Mouse (Mus musculus): ENCODE measurements around the gene Trpm2.
"Not testable (repeated sequence)": the region's sequence is repeated elsewhere in the genome, so short reads cannot be mapped to it uniquely, and the experiment has no call there.

Trpm2 gene

DNA sequence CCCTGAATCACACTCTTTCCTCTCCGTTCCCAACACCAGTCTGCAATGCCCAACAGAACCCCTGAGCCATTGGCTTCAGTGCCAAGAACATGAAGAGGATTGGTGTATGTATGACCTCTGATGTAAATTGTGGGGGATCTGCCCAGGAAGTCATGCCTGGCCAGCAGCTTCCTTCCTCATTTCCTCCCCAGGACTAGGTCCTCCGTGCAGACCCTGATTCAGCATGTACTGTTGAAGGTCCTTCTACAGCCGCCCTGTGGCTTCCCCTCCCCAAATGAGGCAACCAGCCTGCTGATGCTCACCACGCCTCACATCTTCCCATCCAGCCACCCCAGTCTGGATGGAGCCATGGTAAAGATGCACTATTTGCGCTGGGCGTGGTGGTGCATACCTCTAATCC lies at the start of gene Trpm2:
TSS of gene Trpm2 (minus strand) at position 83 of the 400 bp plus-strand sequence.
- no peak for DNase-seq (ENCODE audit: extremely low spot score, low read depth, low spot score)

DNA sequence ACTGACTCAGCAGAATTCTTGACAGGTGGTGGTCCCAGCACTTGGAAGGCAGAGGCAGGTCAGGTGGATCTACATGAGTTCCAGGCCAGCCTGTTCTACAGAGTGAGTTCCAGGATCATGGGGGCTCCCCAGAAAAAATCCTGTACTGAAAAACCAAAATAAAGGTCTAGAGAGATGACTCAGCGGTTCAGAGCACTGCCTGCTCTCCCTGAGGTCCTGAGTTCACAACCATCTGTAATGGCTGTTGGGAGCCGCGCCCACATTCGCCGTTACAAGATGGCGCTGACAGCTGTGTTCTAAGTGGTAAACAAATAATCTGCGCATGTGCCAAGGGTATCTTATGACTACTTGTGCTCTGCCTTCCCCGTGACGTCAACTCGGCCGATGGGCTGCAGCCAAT lies 49.6 kb upstream of the Trpm2 start:
- not testable (repeated sequence) for DNase-seq (ENCODE audit: extremely low spot score, low read depth, low spot score)

DNA sequence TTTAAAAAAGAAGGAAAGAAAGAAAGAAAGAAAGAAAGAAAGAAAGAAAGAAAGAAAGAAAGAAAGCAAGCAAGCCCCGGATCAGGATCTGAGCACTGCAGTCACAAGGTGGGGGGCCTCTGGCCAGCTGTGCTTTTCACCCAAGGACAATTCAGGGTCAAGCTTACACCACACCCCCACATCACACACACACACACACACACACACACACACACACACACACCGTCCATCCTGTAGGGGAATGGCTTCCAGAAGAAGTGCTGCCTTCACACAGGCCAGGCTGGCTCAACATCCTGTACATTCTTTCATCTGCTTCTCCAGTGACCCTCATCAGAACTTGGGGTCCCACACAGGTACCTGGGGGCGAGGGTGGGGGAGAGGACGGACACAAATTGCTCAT lies 48.9 kb upstream of the Trpm2 start:
- no peak for DNase-seq (ENCODE audit: extremely low spot score, low read depth, low spot score)

DNA sequence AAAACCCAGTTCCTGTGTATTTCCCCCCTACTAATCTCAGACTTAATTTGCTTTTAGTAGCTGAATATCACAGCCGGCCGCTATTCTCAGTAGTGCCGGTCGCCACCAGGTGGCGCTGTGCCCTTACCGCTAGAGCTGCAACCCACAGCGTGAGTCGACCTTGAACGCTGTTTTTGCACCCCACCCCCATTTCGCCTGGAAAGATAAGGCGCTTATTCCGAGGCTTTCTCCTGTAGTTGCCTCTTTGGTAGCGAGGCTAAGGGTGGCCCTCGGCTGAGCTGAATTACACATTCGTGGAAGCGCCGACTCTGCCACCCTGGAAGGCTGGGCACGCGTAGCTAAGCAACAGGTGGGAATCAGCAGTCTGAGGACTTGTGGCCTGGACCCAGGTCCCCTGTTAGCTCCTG lies 48.4 kb upstream of the Trpm2 start:
- DNase-seq (ENCODE audit: extremely low spot score, low read depth, low spot score), result peak; percentile 73

DNA sequence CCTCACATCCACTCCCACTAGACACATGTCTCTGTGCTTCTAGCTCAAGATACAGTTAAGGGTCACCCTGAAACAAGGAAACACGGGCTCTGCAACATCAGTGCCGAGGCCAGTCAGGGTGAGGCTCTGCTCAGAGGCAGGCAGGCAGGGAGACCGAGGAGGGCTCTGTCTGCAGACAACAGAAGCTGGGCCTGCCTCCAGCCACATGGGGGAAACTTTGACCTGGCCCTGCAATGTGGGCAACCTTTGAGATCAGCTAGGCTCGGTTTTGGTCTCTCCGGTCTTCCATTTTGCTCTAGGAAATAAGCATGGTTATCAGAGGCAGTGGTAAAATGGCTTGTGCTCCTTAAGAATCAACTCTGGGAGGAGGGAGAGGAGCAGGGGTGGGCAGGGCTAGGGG lies 46.0 kb upstream of the Trpm2 start:
- no peak for DNase-seq (ENCODE audit: extremely low spot score, low read depth, low spot score)

DNA sequence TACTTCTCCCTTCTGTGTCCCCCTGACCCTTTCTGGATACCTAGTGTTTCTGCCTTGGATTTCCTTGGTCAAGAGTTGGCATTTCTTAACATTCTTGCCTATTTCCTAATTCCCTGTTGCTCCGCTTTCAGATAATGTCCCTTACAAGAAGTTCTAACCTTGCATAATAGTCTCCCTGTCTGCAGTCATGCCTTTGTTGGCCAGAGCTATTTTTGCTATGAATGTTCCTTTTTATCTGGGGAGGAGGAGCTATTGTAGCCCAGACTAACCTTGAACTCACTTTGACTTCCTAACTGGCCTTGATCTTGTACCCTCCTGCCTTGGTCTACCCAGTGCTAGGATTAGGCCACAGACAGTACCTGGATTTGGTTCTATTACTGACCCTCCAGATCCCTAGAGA lies 45.1 kb upstream of the Trpm2 start:
- no peak for DNase-seq (ENCODE audit: extremely low spot score, low read depth, low spot score)

DNA sequence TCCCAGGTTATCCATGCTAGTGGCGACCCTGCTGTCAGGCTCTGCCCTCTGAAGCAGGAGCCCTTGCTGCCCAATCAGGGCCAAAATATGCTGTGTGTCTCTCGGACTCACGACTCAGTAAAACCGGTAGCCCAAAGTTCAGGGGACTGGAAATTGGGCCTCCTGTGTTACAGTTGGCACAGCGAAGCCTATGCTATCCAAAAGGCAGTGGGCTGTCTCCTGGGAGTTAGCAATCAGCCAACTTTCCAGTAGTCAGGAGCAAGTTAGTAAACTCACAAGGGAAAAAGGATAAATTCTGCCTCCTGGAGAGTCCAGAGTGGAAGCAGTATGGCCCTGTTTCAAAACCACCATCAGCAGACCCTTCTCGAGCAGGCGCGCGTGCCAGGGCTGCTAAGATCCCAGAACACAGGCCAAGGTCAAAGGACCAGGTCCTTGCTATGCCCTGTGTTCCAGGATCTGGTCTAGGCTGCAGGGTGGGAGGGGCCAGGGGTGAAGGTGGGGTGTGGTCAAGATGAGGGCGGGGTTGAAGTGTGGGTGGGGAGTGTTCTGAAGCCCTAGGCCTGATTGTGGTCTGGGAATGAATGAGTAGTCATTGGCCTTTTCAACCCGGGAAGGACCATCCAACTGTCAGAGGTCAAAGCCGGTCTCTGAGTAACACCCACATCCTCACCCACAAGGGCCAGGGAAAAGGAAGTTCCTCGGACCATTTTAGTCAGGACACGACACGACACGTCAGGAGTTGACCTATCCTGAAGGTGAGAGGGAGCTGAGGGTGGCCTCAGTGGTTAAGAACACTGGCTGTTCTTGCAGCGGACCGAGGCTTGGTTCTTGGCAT lies 42.5 kb upstream of the Trpm2 start:
- no peak for DNase-seq (ENCODE audit: extremely low spot score, low read depth, low spot score)

DNA sequence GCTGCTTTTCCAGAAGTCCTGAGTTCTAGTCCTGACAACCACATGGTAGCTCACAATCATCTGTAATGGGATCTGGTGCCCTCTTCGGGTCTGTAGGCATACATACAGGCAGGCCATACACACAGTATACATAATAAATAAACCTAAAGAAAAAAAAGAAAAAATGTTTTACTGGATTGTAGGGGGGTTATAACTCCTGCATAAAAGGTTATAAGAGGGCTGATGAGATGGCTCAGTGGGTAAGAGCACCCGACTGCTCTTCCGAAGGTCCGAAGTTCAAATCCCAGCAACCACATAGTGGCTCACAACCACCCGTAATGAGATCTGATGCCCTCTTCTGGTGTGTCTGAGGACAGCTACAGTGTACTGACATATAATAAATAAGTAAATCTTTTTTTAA lies 40.8 kb upstream of the Trpm2 start:
- DNase-seq (ENCODE audit: extremely low spot score, low read depth, low spot score), result not testable (repeated sequence)

DNA sequence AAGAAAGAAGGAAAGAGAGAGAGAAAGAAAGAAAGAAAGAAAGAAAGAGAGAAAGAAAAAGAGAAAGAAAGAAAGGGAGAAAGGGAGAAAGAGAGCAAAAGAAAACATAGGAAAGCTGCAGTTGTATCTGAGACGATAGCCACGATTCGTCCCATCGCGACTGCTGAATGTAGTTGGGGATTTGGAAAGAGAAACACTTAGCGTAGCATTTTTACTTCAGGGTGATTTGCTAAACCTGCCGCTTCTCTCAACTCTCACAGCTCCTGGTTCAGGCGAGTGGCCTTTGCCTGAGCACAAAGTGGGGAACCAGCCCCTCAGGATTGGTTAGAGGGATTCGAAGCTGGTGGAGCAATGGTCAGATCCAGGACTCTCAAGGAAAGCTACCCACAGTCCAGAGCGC lies 40.0 kb upstream of the Trpm2 start:
- peak; percentile 6 for DNase-seq (ENCODE audit: extremely low spot score, low read depth, low spot score)

DNA sequence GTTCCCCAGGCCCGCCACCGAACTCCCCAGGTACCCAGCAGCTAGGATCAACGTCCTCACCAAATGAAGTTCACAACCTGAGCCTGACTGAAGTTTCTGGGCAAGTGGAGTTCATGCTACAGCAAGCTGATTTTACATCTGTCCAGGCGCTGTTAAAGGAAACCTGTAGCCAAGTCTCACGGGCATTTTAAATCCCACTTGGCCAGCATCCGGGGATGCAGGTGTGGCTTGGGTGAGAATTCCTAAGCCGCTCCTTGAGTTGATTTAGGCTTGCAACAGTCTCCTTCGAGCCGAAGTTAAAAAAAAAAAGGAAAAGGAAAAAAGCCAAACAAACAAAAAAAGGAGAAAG lies 39.6 kb upstream of the Trpm2 start, which contains the start of gene Pfkl:
TSS of gene Pfkl (minus strand) at position 139 of the 349 bp plus-strand sequence.
- peak; percentile 57 for DNase-seq (ENCODE audit: extremely low spot score, low read depth, low spot score)

DNA sequence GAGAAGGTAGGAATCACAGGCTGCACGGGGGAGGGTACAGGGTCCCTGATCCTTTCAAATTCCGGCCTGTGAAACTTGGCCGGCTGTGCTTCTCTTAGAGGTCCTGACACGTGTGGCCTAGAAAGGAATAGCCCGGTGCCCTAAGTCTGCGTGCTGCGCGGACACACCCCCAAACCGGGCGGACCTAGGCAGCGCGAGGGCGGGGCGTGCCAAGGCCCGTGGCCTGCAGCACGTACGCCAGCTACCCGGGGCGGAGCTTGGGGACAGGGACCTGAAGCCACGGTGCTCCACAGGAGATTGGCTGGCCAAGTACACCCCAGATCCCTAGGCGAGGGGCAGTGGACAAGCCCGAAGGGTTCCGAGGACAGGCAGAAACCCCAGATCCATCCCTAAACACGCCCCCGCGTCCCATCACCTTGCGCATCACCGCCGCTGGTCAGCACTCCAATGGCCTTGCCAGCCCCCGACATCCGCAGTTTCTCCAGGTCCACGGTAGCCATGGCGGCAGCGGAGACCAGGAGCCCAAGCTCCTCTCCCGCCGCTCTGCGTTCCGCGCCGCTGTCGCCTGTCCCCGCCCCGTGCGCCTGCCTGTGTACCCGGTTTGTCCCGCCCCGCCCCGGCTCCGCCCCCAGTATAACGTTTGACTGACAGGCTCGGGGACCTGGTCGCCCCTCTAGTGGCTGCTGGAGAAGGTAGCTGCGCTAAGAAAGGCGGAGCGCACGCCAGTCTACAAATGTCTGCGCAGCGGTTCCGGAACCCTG lies 39.0 kb upstream of the Trpm2 start:
- peak; percentile 64 for DNase-seq (ENCODE audit: extremely low spot score, low read depth, low spot score)

DNA sequence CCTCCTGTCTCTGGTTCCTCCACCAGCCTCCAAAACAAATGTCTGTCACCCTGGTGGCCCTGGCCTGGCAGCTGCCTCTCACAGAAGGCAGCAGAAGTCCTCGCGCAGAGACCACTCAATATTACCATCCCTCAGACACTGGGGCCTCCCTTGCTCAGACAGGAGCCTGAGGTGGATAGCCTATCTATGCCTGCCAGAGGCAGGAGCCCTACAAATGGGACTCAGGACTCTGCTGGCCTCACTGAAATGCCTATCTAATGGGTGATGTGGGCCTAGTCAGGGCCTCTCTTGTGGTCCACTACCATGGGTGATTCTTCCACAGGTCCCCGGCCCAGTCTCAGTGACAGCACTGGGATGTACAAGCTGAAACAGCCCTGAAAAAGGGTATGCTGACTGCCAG lies 37.8 kb upstream of the Trpm2 start:
- no peak for DNase-seq (ENCODE audit: extremely low spot score, low read depth, low spot score)

DNA sequence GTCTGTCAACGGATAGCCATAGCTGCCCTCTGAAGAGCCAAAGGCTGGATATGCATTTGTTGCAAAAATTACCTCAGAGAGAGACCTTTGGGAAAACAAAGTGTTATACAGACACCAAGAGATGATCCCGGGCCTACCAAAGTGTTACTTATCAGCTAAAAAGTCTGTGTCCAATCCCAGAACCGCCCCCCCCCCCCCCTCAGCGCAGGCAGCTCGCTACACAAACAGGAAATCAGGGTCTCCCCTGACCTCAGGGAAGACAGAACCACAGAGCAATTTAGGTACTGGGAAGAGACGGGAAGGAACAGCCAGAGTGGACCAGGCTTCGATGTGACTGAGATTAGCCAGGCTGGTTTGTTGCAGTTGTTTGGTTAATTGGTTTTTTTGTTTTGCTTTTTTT lies 36.8 kb upstream of the Trpm2 start:
- no peak for DNase-seq (ENCODE audit: extremely low spot score, low read depth, low spot score)

DNA sequence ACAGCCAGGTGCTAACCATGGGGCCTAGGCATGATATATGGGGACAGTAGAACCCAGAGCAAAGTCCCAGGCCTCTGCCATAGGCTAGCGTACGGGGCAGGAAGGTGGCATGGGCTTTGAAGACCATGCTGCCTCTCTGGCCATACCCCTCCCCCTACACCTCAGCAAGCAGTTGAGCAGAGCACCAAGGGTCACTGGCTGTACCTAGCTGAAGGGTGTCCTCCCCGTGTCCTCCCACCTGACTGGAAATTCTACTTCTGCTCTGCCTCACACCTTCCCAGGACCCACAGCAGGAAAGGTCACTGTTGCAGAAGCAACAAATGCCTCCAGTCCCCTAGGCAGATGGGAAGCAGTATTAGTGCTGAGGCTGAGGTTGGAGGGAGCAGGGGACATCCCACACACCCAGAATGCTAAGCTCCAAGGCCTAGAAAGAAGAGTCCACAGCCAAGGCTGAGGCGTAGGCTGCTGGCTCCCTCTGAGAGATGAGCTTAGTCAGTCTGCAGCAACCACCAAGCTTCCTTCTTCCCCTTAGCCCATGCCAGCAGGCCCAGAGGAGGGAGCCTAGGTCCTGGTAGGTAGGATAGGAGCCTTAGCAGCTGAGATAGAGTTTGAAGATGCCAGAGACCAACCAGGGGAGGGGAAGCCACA lies 35.6 kb upstream of the Trpm2 start:
- no peak for DNase-seq (ENCODE audit: extremely low spot score, low read depth, low spot score)

DNA sequence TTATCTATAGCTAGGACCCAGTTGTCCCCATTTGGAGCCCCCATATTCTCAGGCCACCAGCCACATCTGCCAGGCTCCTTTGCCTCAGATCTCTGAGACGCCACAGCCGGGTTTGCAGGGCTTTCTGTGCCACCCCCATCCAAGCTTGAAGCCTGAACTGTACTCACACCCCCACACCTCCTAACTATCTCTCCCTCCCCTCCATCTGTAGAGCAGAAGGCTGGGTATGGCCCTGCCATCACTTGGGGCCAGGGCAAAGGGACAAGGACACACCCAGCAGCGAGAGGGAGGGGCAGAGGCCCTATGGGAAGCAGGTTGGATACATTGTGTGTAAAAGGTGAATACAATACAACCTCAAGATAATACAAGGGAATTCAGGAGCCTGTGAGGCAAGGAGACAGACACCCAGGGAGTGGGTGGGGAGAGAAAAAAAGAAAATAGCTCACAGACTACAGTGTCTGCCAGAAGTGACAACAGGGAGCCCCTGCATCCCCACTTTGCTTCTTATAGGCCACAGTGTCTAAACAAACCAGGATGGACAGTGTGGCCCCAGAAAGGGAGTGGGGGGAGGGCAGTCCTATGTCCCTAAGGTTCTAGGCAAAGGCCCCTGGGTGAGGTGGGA lies 34.2 kb upstream of the Trpm2 start:
- no peak for DNase-seq (ENCODE audit: extremely low spot score, low read depth, low spot score)

DNA sequence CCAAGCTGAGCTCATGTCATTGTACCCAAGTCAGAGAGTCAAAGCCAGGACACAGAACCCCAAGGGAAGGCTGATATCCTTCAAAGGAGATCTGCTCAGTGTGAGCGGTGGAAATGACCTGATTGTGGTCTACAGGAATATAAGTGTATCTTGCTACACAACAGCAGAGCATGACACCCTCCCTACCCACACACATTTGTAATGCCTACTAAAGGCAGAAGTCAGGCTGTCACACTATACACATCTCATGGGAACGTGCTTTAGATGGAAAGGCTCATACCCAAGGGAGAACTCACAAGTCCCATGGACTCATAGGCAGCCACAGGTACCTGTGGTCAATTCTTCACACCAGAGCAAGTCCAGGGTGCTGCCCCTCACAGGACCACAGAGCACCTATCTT lies 32.0 kb upstream of the Trpm2 start:
- DNase-seq (ENCODE audit: extremely low spot score, low read depth, low spot score), result no peak

DNA sequence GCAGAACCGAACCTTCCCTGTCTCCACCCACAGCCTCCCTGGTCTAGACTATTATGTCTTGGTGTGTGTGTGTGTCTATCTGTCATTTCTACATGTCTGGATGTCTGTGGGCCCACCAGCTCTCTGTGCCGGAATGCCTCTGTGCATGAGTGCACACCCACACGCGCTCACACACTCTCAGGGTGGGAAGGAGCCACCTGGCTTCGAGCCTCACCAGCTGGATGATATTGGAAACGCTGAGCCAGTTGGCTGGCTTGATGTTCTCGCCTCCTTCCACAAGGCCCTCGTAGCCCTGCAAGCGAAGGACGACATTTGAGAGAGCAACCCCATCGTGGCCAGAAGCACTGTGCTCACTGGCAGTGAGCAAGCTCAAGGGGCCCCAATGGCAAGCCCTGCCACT lies 31.4 kb upstream of the Trpm2 start:
- no peak for DNase-seq (ENCODE audit: extremely low spot score, low read depth, low spot score)

DNA sequence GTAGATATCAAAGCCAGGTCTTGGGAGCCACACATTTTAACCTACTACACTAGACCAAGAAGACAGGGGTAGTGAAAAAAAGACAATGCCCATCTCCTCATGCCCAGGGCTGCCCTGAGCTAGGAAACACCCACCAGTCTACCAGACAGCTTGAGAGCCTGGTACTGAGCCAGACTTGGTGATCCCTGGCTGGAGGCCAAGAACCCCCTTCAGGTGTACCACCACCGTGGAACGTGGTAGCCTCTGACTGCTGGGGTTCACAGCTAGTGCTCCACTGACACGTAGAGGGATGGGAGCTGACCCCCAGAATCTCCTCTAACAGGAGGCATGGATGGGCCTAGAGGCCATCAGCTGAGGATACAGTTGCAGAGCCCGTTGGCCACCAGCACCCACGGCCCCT lies 29.8 kb upstream of the Trpm2 start:
- no peak for DNase-seq (ENCODE audit: extremely low spot score, low read depth, low spot score)

DNA sequence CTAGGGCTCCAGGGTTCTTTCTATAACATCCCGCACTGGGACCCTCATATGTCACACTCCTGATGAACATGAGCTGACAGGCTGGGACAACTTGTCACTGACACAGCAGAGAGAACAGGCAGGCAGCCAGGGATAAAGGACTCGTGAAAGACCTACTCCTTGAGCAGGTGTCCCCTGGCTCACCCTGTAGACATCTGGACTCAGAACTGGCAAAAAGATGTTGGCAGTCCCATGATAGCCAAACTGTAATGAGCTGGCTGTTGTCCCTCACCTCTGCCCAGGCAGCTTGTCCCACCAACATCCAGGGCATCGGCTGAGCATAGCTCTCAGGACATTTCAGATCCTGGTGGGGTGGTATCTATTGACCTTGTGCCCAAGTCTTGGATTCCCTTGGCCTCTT lies 25.3 kb upstream of the Trpm2 start:
- DNase-seq (ENCODE audit: extremely low spot score, low read depth, low spot score), result no peak

DNA sequence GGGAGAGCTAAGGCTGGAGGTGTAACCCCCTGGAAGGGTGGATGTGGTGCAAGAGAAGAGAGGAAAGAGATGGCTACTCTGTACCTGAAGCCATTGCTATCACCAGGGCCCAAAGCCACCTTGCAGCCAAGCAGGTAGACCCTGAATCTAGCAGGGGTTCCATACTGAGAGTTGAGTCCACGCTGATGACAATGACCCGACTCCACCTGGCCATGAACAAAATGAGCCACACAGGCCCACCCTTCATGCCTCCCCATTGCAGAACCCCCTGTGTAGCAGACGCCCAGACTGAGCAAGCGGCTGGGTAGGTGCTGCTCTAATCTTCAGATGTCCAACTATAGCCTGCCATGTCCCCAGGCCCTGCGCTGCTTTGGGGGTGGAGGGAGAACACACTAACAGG lies 15.4 kb upstream of the Trpm2 start:
- no peak for DNase-seq (ENCODE audit: extremely low spot score, low read depth, low spot score)

DNA sequence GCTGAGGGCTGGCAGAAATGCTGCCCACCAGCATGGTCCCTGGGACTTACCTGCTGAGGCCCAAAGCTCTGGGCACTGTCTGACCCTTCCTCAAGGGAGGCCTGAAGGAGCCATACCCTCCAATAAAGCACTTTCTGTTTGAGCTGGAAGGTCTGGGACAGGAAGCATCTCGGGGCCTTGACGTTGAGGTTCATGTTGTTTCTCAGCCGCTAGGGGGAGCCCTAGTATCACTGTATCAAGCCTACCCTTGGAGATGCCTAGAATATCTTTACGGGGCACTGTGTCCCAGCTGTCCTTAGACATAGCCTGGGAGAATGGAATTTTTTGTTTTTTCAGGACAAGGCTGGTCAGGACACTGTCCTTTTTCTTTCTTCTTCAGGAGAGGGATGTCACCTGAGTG lies 14.3 kb upstream of the Trpm2 start:
- peak; percentile 63 for DNase-seq (ENCODE audit: extremely low spot score, low read depth, low spot score)

Measured in hindlimb bud, embryonic 11.5 days (tissue).